ENCODE assay signal across 13 mouse cellular contexts in the genomic region with DNA sequence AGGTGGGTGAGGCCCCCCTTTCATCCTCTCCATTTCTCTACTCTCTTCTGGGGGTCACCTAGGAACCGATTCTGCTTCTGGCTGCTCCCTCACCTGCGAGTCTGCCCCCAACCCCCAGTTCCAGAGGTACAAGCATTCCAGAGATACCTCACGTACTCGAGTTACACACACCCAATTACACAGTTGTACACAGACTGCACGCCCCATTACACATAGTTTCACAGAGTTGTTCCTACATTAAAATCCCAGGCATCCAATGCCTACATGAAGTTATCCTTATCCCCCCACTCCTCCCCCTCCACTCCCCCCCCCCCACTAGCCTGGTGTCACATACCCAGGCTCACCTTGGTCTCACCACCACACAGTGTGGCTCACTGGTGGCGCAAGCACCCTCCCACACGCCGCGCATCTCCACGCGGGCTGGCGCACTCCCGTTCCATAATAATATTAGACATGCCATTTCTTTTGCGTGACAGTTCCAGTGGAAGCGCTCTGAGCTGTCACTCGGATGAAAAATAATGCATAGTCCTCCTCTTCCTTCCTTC. TPM values are rescaled to one million over a fixed set of nuclear protein-coding genes. Genes with fewer than 3 reads are reported as not detected.
A peak's percentile ranks its signal among the peaks of the same experiment; 100 is the strongest.
DNase-seq lines count a peak whose midpoint lies in the region; ATAC-seq and TF ChIP-seq lines count a peak whose summit lies in the region.
"Had no signal": no experiment of that assay in that cellular context is flagged by ENCODE, and none has a peak within 500 bp of the region (broad histone marks: within the 10 kb centered on the region; RNA-seq: fewer than 3 reads in every experiment).

No protein-coding gene starts in this region.

- peaks cover 16% of the 10 kb centered on the region for H3K27me3 ChIP-seq in kidney, embryonic 16.5 days (ENCODE audit: insufficient read depth, low read length)
- H3K27me3 ChIP-seq in embryonic facial prominence, embryonic 14.5 days (replicated peaks; ENCODE audit: control insufficient read depth, insufficient read depth, low read length) = 0 out of 2 replicates have a peak, but pooled peaks cover 6% of the 10 kb centered on the region
- no peaks in the 10 kb centered on the region; the same call in 1 of the 2 replicates for H3K27me3 ChIP-seq in kidney, postnatal 0 days (ENCODE audit: insufficient read depth, low read length)
- no peaks in the 10 kb centered on the region for H3K27me3 ChIP-seq in midbrain, embryonic 11.5 days (ENCODE audit: control insufficient read depth, insufficient read depth, low read length)
- H3K27me3 ChIP-seq in intestine, postnatal 0 days (replicated peaks; ENCODE audit: control insufficient read depth, insufficient read depth, low read length) = peaks cover 6% of the 10 kb centered on the region

- no peak overlapping the region for H3K27ac ChIP-seq in kidney, embryonic 16.5 days (ENCODE audit: low read length)
- no peak overlapping the region for H3K27ac ChIP-seq in embryonic facial prominence, embryonic 14.5 days (replicated peaks; ENCODE audit: low read depth, low read length)
- H3K27ac ChIP-seq in kidney, postnatal 0 days = no peak overlapping the region
- peak overlapping the region; percentile 81; the same call in 1 of the 2 replicates for H3K27ac ChIP-seq in midbrain, embryonic 11.5 days (ENCODE audit: low read depth, low read length)
- no peak overlapping the region for H3K27ac ChIP-seq in intestine, postnatal 0 days (ENCODE audit: low read depth, low read length)

- peak overlapping the region; percentile 45 for H3K4me2 ChIP-seq in kidney, embryonic 16.5 days (replicated peaks; ENCODE audit: low read depth, low read length)
- H3K4me2 ChIP-seq in embryonic facial prominence, embryonic 14.5 days (ENCODE audit: low read depth, low read length) = no peak overlapping the region
- H3K4me2 ChIP-seq in kidney, postnatal 0 days (ENCODE audit: low read length) = peak overlapping the region; percentile 15
- no peak overlapping the region for H3K4me2 ChIP-seq in midbrain, embryonic 11.5 days
- H3K4me2 ChIP-seq in intestine, postnatal 0 days (replicated peaks; ENCODE audit: low read depth) = no peak overlapping the region

- H3K36me3 ChIP-seq in kidney, embryonic 16.5 days (ENCODE audit: insufficient read depth, low read length) = no peaks in the 10 kb centered on the region
- H3K36me3 ChIP-seq in embryonic facial prominence, embryonic 14.5 days (ENCODE audit: control insufficient read depth, insufficient read depth, low read length) = no peaks in the 10 kb centered on the region
- no peaks in the 10 kb centered on the region for H3K36me3 ChIP-seq in kidney, postnatal 0 days (ENCODE audit: insufficient read depth, low read length)
- no peaks in the 10 kb centered on the region for H3K36me3 ChIP-seq in midbrain, embryonic 11.5 days (ENCODE audit: control insufficient read depth, insufficient read depth, low read length)
- H3K36me3 ChIP-seq in intestine, postnatal 0 days (ENCODE audit: control insufficient read depth, insufficient read depth) = no peaks in the 10 kb centered on the region

- peak; percentile 87 for ATAC-seq in kidney, embryonic 16.5 days (ENCODE audit: low FRiP score, low TSS enrichment)
- ATAC-seq in embryonic facial prominence, embryonic 14.5 days (ENCODE audit: low read depth) = peak; percentile 41; the same call in 1 of the 2 replicates
- peak; percentile 71 for ATAC-seq in kidney, postnatal 0 days (replicated peaks; ENCODE audit: low FRiP score, low read depth)
- no peak for ATAC-seq in midbrain, embryonic 11.5 days (ENCODE audit: low FRiP score)
- ATAC-seq in intestine, postnatal 0 days = no peak

- H3K4me1 ChIP-seq in kidney, embryonic 16.5 days (ENCODE audit: insufficient read depth, low read length) = peaks cover 28% of the 10 kb centered on the region
- peaks cover 13% of the 10 kb centered on the region for H3K4me1 ChIP-seq in embryonic facial prominence, embryonic 14.5 days (ENCODE audit: control insufficient read depth, insufficient read depth, low read length)
- H3K4me1 ChIP-seq in kidney, postnatal 0 days (replicated peaks; ENCODE audit: insufficient read depth, low read length) = peaks cover 15% of the 10 kb centered on the region
- H3K4me1 ChIP-seq in midbrain, embryonic 11.5 days (ENCODE audit: control insufficient read depth, insufficient read depth, low read length) = peaks cover 18% of the 10 kb centered on the region
- no peaks in the 10 kb centered on the region for H3K4me1 ChIP-seq in intestine, postnatal 0 days (replicated peaks; ENCODE audit: control insufficient read depth, insufficient read depth, low read length)

- TF ChIP-seq CTCF in kidney, postnatal 0 days (IDR thresholded peaks at IDR 0.05; ENCODE audit: low read depth) = no peak
- TF ChIP-seq CTCF in intestine, postnatal 0 days (IDR thresholded peaks at IDR 0.05; ENCODE audit: low read depth) = no peak

- no peaks in the 10 kb centered on the region for H3K9me3 ChIP-seq in kidney, embryonic 16.5 days (ENCODE audit: low read length)
- no peaks in the 10 kb centered on the region for H3K9me3 ChIP-seq in embryonic facial prominence, embryonic 14.5 days (ENCODE audit: control insufficient read depth, low read length)
- no peaks in the 10 kb centered on the region for H3K9me3 ChIP-seq in kidney, postnatal 0 days (replicated peaks; ENCODE audit: low read length)
- no peaks in the 10 kb centered on the region for H3K9me3 ChIP-seq in midbrain, embryonic 11.5 days (ENCODE audit: control insufficient read depth, low read length)
- no peaks in the 10 kb centered on the region for H3K9me3 ChIP-seq in intestine, postnatal 0 days (ENCODE audit: control insufficient read depth)

- no peak for DNase-seq in kidney, postnatal 36 days
- no peak for DNase-seq in embryonic facial prominence, embryonic 14.5 days (ENCODE audit: low spot score)
- DNase-seq in kidney, postnatal 0 days (ENCODE audit: low spot score) = peak; percentile 64
- DNase-seq in midbrain, embryonic 11.5 days (ENCODE audit: low spot score, missing footprints) = no peak
- DNase-seq in frontal cortex, postnatal 25 days (ENCODE audit: low spot score in 2 of 2) = no peak
- no peak for DNase-seq in heart, postnatal 4 days
- DNase-seq: adrenal gland, postnatal 10 days; heart, adult 11 months; thymus, adult 2 months had no signal

- H3K9ac ChIP-seq in kidney, embryonic 16.5 days (replicated peaks; ENCODE audit: low read length) = no peak overlapping the region
- no peak overlapping the region for H3K9ac ChIP-seq in embryonic facial prominence, embryonic 14.5 days (ENCODE audit: low read depth, low read length)
- H3K9ac ChIP-seq in kidney, postnatal 0 days (ENCODE audit: low read depth, low read length) = no peak overlapping the region
- no peak overlapping the region; the same call in 1 of the 2 replicates for H3K9ac ChIP-seq in midbrain, embryonic 11.5 days (ENCODE audit: low read length)
- H3K9ac ChIP-seq in intestine, postnatal 0 days (ENCODE audit: low read depth, low read length) = no peak overlapping the region

- WGBS in kidney, embryonic 16.5 days = 49% methylated on average over 16 of the region's 16 CpGs
- WGBS in embryonic facial prominence, embryonic 14.5 days = 58% methylated on average over 16 of the region's 16 CpGs
- WGBS in kidney, postnatal 0 days = 35% methylated on average over 16 of the region's 16 CpGs
- WGBS in midbrain, embryonic 11.5 days = 73% methylated on average over 16 of the region's 16 CpGs
- 70% methylated on average over 16 of the region's 16 CpGs for WGBS in intestine, postnatal 0 days

- H3K4me3 ChIP-seq in kidney, embryonic 16.5 days (ENCODE audit: low read length) = no peak overlapping the region
- no peak overlapping the region for H3K4me3 ChIP-seq in embryonic facial prominence, embryonic 14.5 days (ENCODE audit: low read depth, low read length)
- H3K4me3 ChIP-seq in kidney, postnatal 0 days (replicated peaks; ENCODE audit: low read depth, low read length) = no peak overlapping the region
- no peak overlapping the region for H3K4me3 ChIP-seq in midbrain, embryonic 11.5 days (ENCODE audit: low read depth, low read length)
- no peak overlapping the region for H3K4me3 ChIP-seq in intestine, postnatal 0 days (ENCODE audit: low read depth, low read length)

RNA-seq across cellular contexts. Expression of gene C1ql1, which starts 18.1 kb away (rescaled TPM):
- polyA plus RNA-seq in kidney, embryonic 16.5 days (2015; fragmentation: Nextera tagmentation; extraction: Ambion mirVana) = 2.5 and 3.0 TPM in 2 replicates
- polyA plus RNA-seq in embryonic facial prominence, embryonic 14.5 days (2014; fragmentation: Nextera tagmentation; extraction: Ambion mirVana) = 1.8 and 2.7 TPM in 2 replicates
- 1.4 and 2.3 TPM in 2 replicates for polyA plus RNA-seq in kidney, postnatal 0 days (2015; fragmentation: Nextera tagmentation; extraction: Ambion mirVana)
- polyA plus RNA-seq in midbrain, embryonic 11.5 days (2014; fragmentation: Nextera tagmentation; extraction: Ambion mirVana) = 15.1 and 17.4 TPM in 2 replicates
- 0.85 and 1.1 TPM in 2 replicates for polyA plus RNA-seq in intestine, postnatal 0 days (2015; fragmentation: Nextera tagmentation; extraction: Ambion mirVana)
- under 1 TPM; 0.36 to 0.55 TPM for total RNA-seq in heart, postnatal 4 days (2021)
- total RNA-seq: common myeloid progenitor, adult 5-6 weeks; heart, postnatal 25 days had no signal

RNA-seq across cellular contexts. Expression of gene Kif18b, which starts 39.7 kb away (rescaled TPM):
- polyA plus RNA-seq in kidney, embryonic 16.5 days (2015; fragmentation: Nextera tagmentation; extraction: Ambion mirVana) = 11.5 and 12.6 TPM in 2 replicates
- 6.6 and 7.0 TPM in 2 replicates for polyA plus RNA-seq in embryonic facial prominence, embryonic 14.5 days (2014; fragmentation: Nextera tagmentation; extraction: Ambion mirVana)
- polyA plus RNA-seq in kidney, postnatal 0 days (2015; fragmentation: Nextera tagmentation; extraction: Ambion mirVana) = 2.6 and 3.4 TPM in 2 replicates
- 6.3 and 6.9 TPM in 2 replicates for polyA plus RNA-seq in midbrain, embryonic 11.5 days (2014; fragmentation: Nextera tagmentation; extraction: Ambion mirVana)
- 0.88 and 1.1 TPM in 2 replicates for polyA plus RNA-seq in intestine, postnatal 0 days (2015; fragmentation: Nextera tagmentation; extraction: Ambion mirVana)
- 10 to 100 TPM; 16.7 to 17.8 TPM for total RNA-seq in heart, postnatal 4 days (2021)

Comparison
In these comparisons a context has a peak if more than half of its experiments do, and no peak if none do; other contexts are left out.
1. ATAC-seq: peak in kidney, embryonic 16.5 days (single experiment), embryonic facial prominence, embryonic 14.5 days (single experiment) and kidney, postnatal 0 days (single experiment); none in midbrain, embryonic 11.5 days (single experiment) and intestine, postnatal 0 days (single experiment).
2. H3K4me2 ChIP-seq: peak in kidney, embryonic 16.5 days (single experiment) and kidney, postnatal 0 days (single experiment); none in embryonic facial prominence, embryonic 14.5 days (single experiment), midbrain, embryonic 11.5 days (single experiment) and intestine, postnatal 0 days (single experiment).